11 mouse cellular contexts compared by ENCODE assay signal in genomic region chr2:127328090-127328851, GRCm38 (mm10). TPM values are rescaled to one million over a fixed set of nuclear protein-coding genes. Genes with fewer than 3 reads are reported as not detected.
DNase-seq lines count a peak whose midpoint lies in the region; ATAC-seq and TF ChIP-seq lines count a peak whose summit lies in the region.
"Had no signal": no experiment of that assay in that cellular context is flagged by ENCODE, and none has a peak within 500 bp of the region (broad histone marks: within the 10 kb centered on the region; RNA-seq: fewer than 3 reads in every experiment).

No protein-coding gene starts in this region.

- DNase-seq in hindbrain, embryonic 10.5 days (ENCODE audit: low spot score), result no peak
- peak; percentile 71 for DNase-seq in MEL (ENCODE audit: low read depth, low spot score)
- no peak for DNase-seq in limb, embryonic 10.5 days (ENCODE audit: low spot score)
- no peak for DNase-seq in cerebellum, adult 11 months
- no peak for DNase-seq in midbrain, embryonic 14.5 days
- no peak for DNase-seq in adrenal gland, postnatal 25 days

- TF ChIP-seq EP300 in MEL (IDR thresholded peaks at IDR 0.05; ENCODE audit: low read depth in 1 of 2, low read length in 2 of 2), result peak; percentile 68 to 86

- no peak for TF ChIP-seq POLR2A in MEL (IDR thresholded peaks at IDR 0.05; ENCODE audit: control insufficient read depth in 1 of 2, insufficient read depth in 1 of 2, low read depth in 1 of 2, low read length in 2 of 2, poor library complexity in 1 of 2)

- H3K27me3 ChIP-seq in hindbrain, embryonic 10.5 days (ENCODE audit: insufficient read depth, poor library complexity, severe bottlenecking), result peaks cover 2% of the 10 kb centered on the region
- 0 out of 2 replicates have a peak, but pooled peaks cover 12% of the 10 kb centered on the region for H3K27me3 ChIP-seq in hindbrain, embryonic 13.5 days
- H3K27me3 ChIP-seq in MEL (ENCODE audit: control insufficient read depth in 1 of 2, insufficient read depth in 2 of 2, low read length in 2 of 2), result no peaks in the 10 kb centered on the region
- H3K27me3 ChIP-seq in limb, embryonic 10.5 days (ENCODE audit: low read depth, poor library complexity, severe bottlenecking), result peaks cover 7% of the 10 kb centered on the region
- H3K27me3 ChIP-seq in stomach, embryonic 15.5 days (replicated peaks), result no peaks in the 10 kb centered on the region; the same call in 1 of the 2 replicates
- H3K27me3 ChIP-seq in midbrain, embryonic 14.5 days (ENCODE audit: control insufficient read depth, insufficient read depth, low read length), result no peaks in the 10 kb centered on the region

- TF ChIP-seq RAD21 in MEL (IDR thresholded peaks at IDR 0.05; ENCODE audit: low read depth, low read length), result no peak

- H3K4me1 ChIP-seq in hindbrain, embryonic 10.5 days (replicated peaks), result peaks cover 13% of the 10 kb centered on the region
- H3K4me1 ChIP-seq in hindbrain, embryonic 13.5 days (replicated peaks), result no peaks in the 10 kb centered on the region
- peaks cover 5 to 18% of the 10 kb centered on the region in 2 experiments; a peak in 3 of 4 replicates for H3K4me1 ChIP-seq in MEL (ENCODE audit: control insufficient read depth in 1 of 2, insufficient read depth in 2 of 2, low read length in 2 of 2)
- H3K4me1 ChIP-seq in limb, embryonic 10.5 days, result peaks cover 19% of the 10 kb centered on the region
- H3K4me1 ChIP-seq in stomach, embryonic 15.5 days, result no peaks in the 10 kb centered on the region
- H3K4me1 ChIP-seq in midbrain, embryonic 14.5 days (ENCODE audit: control insufficient read depth, insufficient read depth, low read length), result no peaks in the 10 kb centered on the region

- no peaks in the 10 kb centered on the region for H3K36me3 ChIP-seq in hindbrain, embryonic 10.5 days
- H3K36me3 ChIP-seq in hindbrain, embryonic 13.5 days, result no peaks in the 10 kb centered on the region
- H3K36me3 ChIP-seq in MEL (ENCODE audit: control insufficient read depth in 1 of 2, insufficient read depth in 2 of 2, low read length in 2 of 2), result no peaks in the 10 kb centered on the region
- no peaks in the 10 kb centered on the region for H3K36me3 ChIP-seq in limb, embryonic 10.5 days
- no peaks in the 10 kb centered on the region for H3K36me3 ChIP-seq in stomach, embryonic 15.5 days
- no peaks in the 10 kb centered on the region for H3K36me3 ChIP-seq in midbrain, embryonic 14.5 days (ENCODE audit: control insufficient read depth, insufficient read depth, low read length)

- H3K79me2 ChIP-seq in MEL (ENCODE audit: control insufficient read depth, insufficient read depth, low read length, poor library complexity), result no peaks in the 10 kb centered on the region

- H3K9me3 ChIP-seq in hindbrain, embryonic 10.5 days, result no peaks in the 10 kb centered on the region
- H3K9me3 ChIP-seq in hindbrain, embryonic 13.5 days, result no peaks in the 10 kb centered on the region
- H3K9me3 ChIP-seq in MEL (replicated peaks; ENCODE audit: insufficient read depth, low read length), result no peaks in the 10 kb centered on the region
- H3K9me3 ChIP-seq in limb, embryonic 10.5 days (replicated peaks), result no peaks in the 10 kb centered on the region
- H3K9me3 ChIP-seq in stomach, embryonic 15.5 days, result no peaks in the 10 kb centered on the region
- no peaks in the 10 kb centered on the region for H3K9me3 ChIP-seq in midbrain, embryonic 14.5 days (ENCODE audit: control insufficient read depth, low read length)

- 75% methylated on average over 12 of the region's 12 CpGs for WGBS in hindbrain, embryonic 10.5 days
- WGBS in hindbrain, embryonic 13.5 days, result 77% methylated on average over 12 of the region's 12 CpGs
- WGBS in limb, embryonic 10.5 days, result 71% methylated on average over 12 of the region's 12 CpGs
- WGBS in stomach, embryonic 15.5 days, result 67% methylated on average over 12 of the region's 12 CpGs
- WGBS in midbrain, embryonic 14.5 days, result 75% methylated on average over 12 of the region's 12 CpGs

- no peak for TF ChIP-seq CTCF in MEL (IDR thresholded peaks at IDR 0.05 in 2 of 3, conservative IDR thresholded peaks at IDR 0.05 in 1 of 3; ENCODE audit: control insufficient read depth in 1 of 3, insufficient read depth in 1 of 3, low read depth in 2 of 3, low read length in 3 of 3, poor library complexity in 1 of 3, severe bottlenecking in 1 of 3)

- no peak overlapping the region for H3K4me2 ChIP-seq in hindbrain, embryonic 13.5 days
- no peak overlapping the region for H3K4me2 ChIP-seq in stomach, embryonic 15.5 days
- H3K4me2 ChIP-seq in midbrain, embryonic 14.5 days (ENCODE audit: low read length), result no peak overlapping the region

- no peak overlapping the region for H3K9ac ChIP-seq in hindbrain, embryonic 13.5 days
- H3K9ac ChIP-seq in MEL (ENCODE audit: control insufficient read depth, low read depth, low read length, poor library complexity, severe bottlenecking), result no peak overlapping the region
- no peak overlapping the region for H3K9ac ChIP-seq in stomach, embryonic 15.5 days
- no peak overlapping the region for H3K9ac ChIP-seq in midbrain, embryonic 14.5 days (replicated peaks; ENCODE audit: low read length)

- no peak for ATAC-seq in hindbrain, embryonic 13.5 days (ENCODE audit: low FRiP score)
- peak; percentile 37; the same call in 1 of the 2 replicates for ATAC-seq in stomach, embryonic 15.5 days (ENCODE audit: insufficient read depth, low FRiP score, low read depth)
- ATAC-seq in midbrain, embryonic 14.5 days (ENCODE audit: low FRiP score, low TSS enrichment), result no peak

- H3K27ac ChIP-seq in hindbrain, embryonic 10.5 days, result 0 out of 2 replicates have a peak overlapping the region, but pooled peaks have one; percentile 36
- no peak overlapping the region for H3K27ac ChIP-seq in hindbrain, embryonic 13.5 days
- no peak overlapping the region for H3K27ac ChIP-seq in MEL (ENCODE audit: control insufficient read depth, low read depth, low read length)
- peak overlapping the region; percentile 51; the same call in 1 of the 2 replicates for H3K27ac ChIP-seq in limb, embryonic 10.5 days
- H3K27ac ChIP-seq in stomach, embryonic 15.5 days, result no peak overlapping the region
- no peak overlapping the region for H3K27ac ChIP-seq in midbrain, embryonic 14.5 days (replicated peaks; ENCODE audit: low read depth, low read length)

- H3K4me3 ChIP-seq in hindbrain, embryonic 10.5 days, result no peak overlapping the region
- H3K4me3 ChIP-seq in hindbrain, embryonic 13.5 days, result no peak overlapping the region
- H3K4me3 ChIP-seq in MEL (ENCODE audit: control insufficient read depth in 1 of 2, insufficient read depth in 1 of 2, low read depth in 2 of 2, low read length in 2 of 2), result no peak overlapping the region
- H3K4me3 ChIP-seq in limb, embryonic 10.5 days, result no peak overlapping the region
- no peak overlapping the region for H3K4me3 ChIP-seq in stomach, embryonic 15.5 days (replicated peaks)
- H3K4me3 ChIP-seq in midbrain, embryonic 14.5 days (replicated peaks; ENCODE audit: low read depth, low read length), result no peak overlapping the region

TF ChIP-seq in MEL, 35 proteins besides CTCF, POLR2A, EP300 and RAD21 (continues in another document):
- no peak for TF ChIP-seq MAFK (IDR thresholded peaks at IDR 0.05; ENCODE audit: borderline replicate concordance, low read depth, low read length)

RNA-seq across cellular contexts. Expression of gene Dusp2, which starts 7.7 kb away (rescaled TPM):
- 5.2 and 5.7 TPM in 2 replicates for polyA plus RNA-seq in hindbrain, embryonic 10.5 days (2016; fragmentation: Nextera tagmentation; extraction: Ambion mirVana)
- 7.1 and 7.2 TPM in 2 replicates for polyA plus RNA-seq in hindbrain, embryonic 13.5 days (2015; fragmentation: Nextera tagmentation; extraction: Ambion mirVana)
- total RNA-seq in MEL (2012; rRNA removed), result 6.5 and 10.4 TPM in 2 replicates
- 10 to 100 TPM in 1 of 2 experiments, not detected in 1; 11.6 TPM for polyA plus RNA-seq in MEL (2012; ENCODE audit: insufficient read depth in 1 of 2, insufficient read length in 2 of 2, low read depth in 1 of 2, low replicate concordance in 2 of 2, missing spikeins in 1 of 2)
- polyA plus RNA-seq in limb, embryonic 10.5 days (2016; fragmentation: Nextera tagmentation; extraction: Ambion mirVana), result 6.4 and 7.6 TPM in 2 replicates
- 4.5 and 6.4 TPM in 2 replicates for polyA plus RNA-seq in stomach, embryonic 15.5 days (2015; fragmentation: Nextera tagmentation; extraction: Ambion mirVana)
- polyA plus RNA-seq in midbrain, embryonic 14.5 days (2014; fragmentation: Nextera tagmentation; extraction: Ambion mirVana), result 10.1 and 12.7 TPM in 2 replicates
- 0.49 TPM in 1 of 2 replicates, not detected in the other for total RNA-seq in adrenal gland, postnatal 25 days (2021)

RNA-seq across cellular contexts. Expression of gene Astl, which starts 10.2 kb away (rescaled TPM):
- polyA plus RNA-seq in hindbrain, embryonic 10.5 days (2016; fragmentation: Nextera tagmentation; extraction: Ambion mirVana), result not detected in 2 replicates
- not detected in 2 replicates for polyA plus RNA-seq in hindbrain, embryonic 13.5 days (2015; fragmentation: Nextera tagmentation; extraction: Ambion mirVana)
- not detected in 2 replicates for total RNA-seq in MEL (2012; rRNA removed)
- not detected for polyA plus RNA-seq in MEL (2012; ENCODE audit: insufficient read depth in 1 of 2, insufficient read length in 2 of 2, low read depth in 1 of 2, low replicate concordance in 2 of 2, missing spikeins in 1 of 2)
- polyA plus RNA-seq in limb, embryonic 10.5 days (2016; fragmentation: Nextera tagmentation; extraction: Ambion mirVana), result 0.08 and 0.09 TPM in 2 replicates
- not detected in 2 replicates for polyA plus RNA-seq in stomach, embryonic 15.5 days (2015; fragmentation: Nextera tagmentation; extraction: Ambion mirVana)
- polyA plus RNA-seq in midbrain, embryonic 14.5 days (2014; fragmentation: Nextera tagmentation; extraction: Ambion mirVana), result not detected in 2 replicates
- not detected in 2 replicates for total RNA-seq in adrenal gland, postnatal 25 days (2021)
- total RNA-seq: ES-E14; liver, adult 2 months had no signal
- polyA plus RNA-seq: liver, adult 2 months had no signal

RNA-seq across cellular contexts. Expression of gene Adra2b, which starts 34.7 kb away (rescaled TPM):
- 2.3 and 3.0 TPM in 2 replicates for polyA plus RNA-seq in hindbrain, embryonic 10.5 days (2016; fragmentation: Nextera tagmentation; extraction: Ambion mirVana)
- polyA plus RNA-seq in hindbrain, embryonic 13.5 days (2015; fragmentation: Nextera tagmentation; extraction: Ambion mirVana), result 0.47 and 0.55 TPM in 2 replicates
- total RNA-seq in MEL (2012; rRNA removed), result not detected in 2 replicates
- polyA plus RNA-seq in MEL (2012; ENCODE audit: insufficient read depth in 1 of 2, insufficient read length in 2 of 2, low read depth in 1 of 2, low replicate concordance in 2 of 2, missing spikeins in 1 of 2), result not detected
- polyA plus RNA-seq in limb, embryonic 10.5 days (2016; fragmentation: Nextera tagmentation; extraction: Ambion mirVana), result 1.7 and 1.9 TPM in 2 replicates
- 2.6 and 3.2 TPM in 2 replicates for polyA plus RNA-seq in stomach, embryonic 15.5 days (2015; fragmentation: Nextera tagmentation; extraction: Ambion mirVana)
- 0.08 TPM in 1 of 2 replicates, not detected in the other for polyA plus RNA-seq in midbrain, embryonic 14.5 days (2014; fragmentation: Nextera tagmentation; extraction: Ambion mirVana)
- 1.4 and 2.0 TPM in 2 replicates for total RNA-seq in adrenal gland, postnatal 25 days (2021)
- total RNA-seq: neutrophil, adult 5-6 weeks had no signal

RNA-seq across cellular contexts. Expression of gene Stard7, which starts 58.3 kb away (rescaled TPM):
- 73.6 and 78.7 TPM in 2 replicates for polyA plus RNA-seq in hindbrain, embryonic 10.5 days (2016; fragmentation: Nextera tagmentation; extraction: Ambion mirVana)
- 74.2 and 79.5 TPM in 2 replicates for polyA plus RNA-seq in hindbrain, embryonic 13.5 days (2015; fragmentation: Nextera tagmentation; extraction: Ambion mirVana)
- 87.9 and 88.0 TPM in 2 replicates for total RNA-seq in MEL (2012; rRNA removed)
- 100 to 1,000 TPM in 1 of 2 experiments, 10 to 100 TPM in 1; 87.7 to 134 TPM for polyA plus RNA-seq in MEL (2012; ENCODE audit: insufficient read depth in 1 of 2, insufficient read length in 2 of 2, low read depth in 1 of 2, low replicate concordance in 2 of 2, missing spikeins in 1 of 2)
- 80.4 and 80.8 TPM in 2 replicates for polyA plus RNA-seq in limb, embryonic 10.5 days (2016; fragmentation: Nextera tagmentation; extraction: Ambion mirVana)
- 73.7 and 81.4 TPM in 2 replicates for polyA plus RNA-seq in stomach, embryonic 15.5 days (2015; fragmentation: Nextera tagmentation; extraction: Ambion mirVana)
- 77.1 and 113 TPM in 2 replicates for polyA plus RNA-seq in midbrain, embryonic 14.5 days (2014; fragmentation: Nextera tagmentation; extraction: Ambion mirVana)
- total RNA-seq in adrenal gland, postnatal 25 days (2021), result 110 and 117 TPM in 2 replicates

Comparison
In these comparisons a context has a peak if more than half of its experiments do, and no peak if none do; other contexts are left out.
1. H3K27ac ChIP-seq: peak in hindbrain, embryonic 10.5 days (single experiment) and limb, embryonic 10.5 days (single experiment); none in hindbrain, embryonic 13.5 days (single experiment), MEL (single experiment), stomach, embryonic 15.5 days (single experiment) and midbrain, embryonic 14.5 days (single experiment).